Mouse (Mus musculus) megakaryocyte-erythroid progenitor cell, adult 5-6 weeks (primary cell): Measurements from ENCODE around the gene Bri3bp. TPM values are rescaled to one million over a fixed set of nuclear protein-coding genes. Genes with fewer than 3 reads are reported as not detected.
"Not testable (repeated sequence)": the region's sequence is repeated elsewhere in the genome, so short reads cannot be mapped to it uniquely, and the experiment has no call there.

Source experiments
- ATAC-seq: replicated peaks from 2 replicates; pipeline ENCODE4 v1.8.0; 2016; ENCODE audit warnings: mild to moderate bottlenecking, inconsistent platforms; ENCODE audit not compliant: severe bottlenecking, poor library complexity, low FRiP score, low TSS enrichment
- total RNA-seq, 2 experiments: library from RNA; stranded (forward) in 1 of 2; stranded (reverse) in 1 of 2; fragments of 200-1000, 215-1000 nt in 1 of 2; fragments of >200 nt in 1 of 2; fragmentation: Nextera tagmentation in 1 of 2; gene quantifications; 2 replicates each; pipeline ENCODE4 v1.2.3; 2014 to 2017

Gene Bri3bp
- total RNA-seq, 2 experiments from 2014 or later, result 31.3 to 77.0 TPM

DNA sequence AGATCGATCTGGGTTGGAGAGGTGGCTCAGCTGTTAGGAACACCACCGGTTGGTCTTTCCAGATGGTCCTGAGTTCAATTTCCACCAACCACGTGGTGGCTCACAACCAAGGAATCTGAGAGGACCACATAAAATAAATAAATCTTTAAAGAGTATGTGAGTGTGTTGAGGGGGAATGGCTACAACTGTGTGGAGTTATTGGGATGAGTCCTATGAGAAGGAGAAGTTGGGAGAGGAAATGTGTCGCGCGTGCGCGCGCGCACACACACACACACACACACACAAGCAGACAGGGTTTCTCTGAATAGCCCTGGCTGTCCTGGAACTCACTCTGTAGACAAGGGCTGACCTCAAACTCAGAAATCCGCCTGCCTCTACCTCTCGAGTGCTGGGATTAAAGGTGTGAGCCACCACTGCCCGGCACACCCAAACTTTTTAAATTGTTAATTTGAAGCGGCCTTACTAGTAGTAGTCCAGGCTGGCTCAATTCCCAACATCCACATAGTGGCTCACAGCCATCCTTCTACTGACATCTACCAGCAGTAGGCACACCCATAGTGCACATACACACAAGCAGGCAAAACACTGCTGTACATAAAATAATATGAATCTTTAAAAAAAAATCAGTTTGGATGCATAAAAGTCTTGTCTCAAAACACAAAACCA is 33.3 kb upstream of the Bri3bp start:
- no peak for ATAC-seq

DNA sequence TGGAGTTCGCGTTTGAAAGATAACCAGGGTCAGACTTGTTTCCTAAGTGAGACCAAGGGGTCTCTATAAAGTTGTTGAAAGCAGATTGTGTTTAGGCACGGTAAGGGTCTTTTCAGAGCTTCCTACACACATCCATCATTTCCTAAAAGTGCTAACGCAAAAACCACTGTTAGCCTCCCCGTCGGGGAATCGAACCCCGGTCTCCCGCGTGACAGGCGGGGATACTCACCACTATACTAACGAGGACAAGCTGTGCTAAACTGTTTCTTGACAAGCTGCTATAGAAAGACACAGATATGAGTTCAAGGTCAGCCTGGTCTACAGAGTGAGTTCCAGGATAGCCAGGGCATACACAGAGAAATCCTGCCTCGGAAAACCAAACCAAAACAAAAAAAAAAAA is 32.5 kb upstream of the Bri3bp start:
- ATAC-seq, result peak; percentile 54

DNA sequence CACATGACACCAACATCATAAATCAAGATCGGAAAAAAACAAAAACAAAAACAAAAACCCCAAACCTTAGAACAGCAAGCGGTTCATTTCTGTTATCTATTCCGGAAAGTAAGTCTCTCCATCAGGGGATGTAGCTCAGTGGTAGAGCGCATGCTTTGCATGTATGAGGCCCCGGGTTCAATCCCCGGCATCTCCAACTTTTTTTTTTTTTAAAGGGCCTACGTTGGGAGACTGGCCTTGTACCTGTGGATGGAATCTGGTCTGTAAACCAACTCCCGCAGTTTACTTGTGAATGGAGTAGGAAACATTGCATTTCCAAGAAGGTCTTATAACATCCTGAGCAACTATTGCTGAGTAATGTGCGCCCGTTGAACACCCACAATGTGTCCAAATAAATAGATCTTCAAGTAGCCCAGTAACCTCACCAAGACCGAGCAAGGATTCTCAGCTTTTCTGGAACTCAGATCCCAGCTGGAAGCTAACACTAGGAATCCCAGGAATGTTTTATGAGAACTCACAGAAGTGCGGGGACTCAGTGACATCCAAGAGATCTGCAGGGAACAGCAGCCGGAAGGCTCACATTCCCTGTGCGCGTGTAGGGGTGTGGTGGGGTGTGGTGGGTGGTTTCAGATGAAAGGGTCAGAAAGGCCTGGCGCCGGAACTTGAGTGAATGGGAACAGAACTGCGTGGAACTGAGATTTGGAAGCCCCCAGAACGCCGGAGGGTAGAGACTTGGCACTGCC is 31.8 kb upstream of the Bri3bp start:
- ATAC-seq, result peak; percentile 24; the same call in 1 of the 2 replicates

DNA sequence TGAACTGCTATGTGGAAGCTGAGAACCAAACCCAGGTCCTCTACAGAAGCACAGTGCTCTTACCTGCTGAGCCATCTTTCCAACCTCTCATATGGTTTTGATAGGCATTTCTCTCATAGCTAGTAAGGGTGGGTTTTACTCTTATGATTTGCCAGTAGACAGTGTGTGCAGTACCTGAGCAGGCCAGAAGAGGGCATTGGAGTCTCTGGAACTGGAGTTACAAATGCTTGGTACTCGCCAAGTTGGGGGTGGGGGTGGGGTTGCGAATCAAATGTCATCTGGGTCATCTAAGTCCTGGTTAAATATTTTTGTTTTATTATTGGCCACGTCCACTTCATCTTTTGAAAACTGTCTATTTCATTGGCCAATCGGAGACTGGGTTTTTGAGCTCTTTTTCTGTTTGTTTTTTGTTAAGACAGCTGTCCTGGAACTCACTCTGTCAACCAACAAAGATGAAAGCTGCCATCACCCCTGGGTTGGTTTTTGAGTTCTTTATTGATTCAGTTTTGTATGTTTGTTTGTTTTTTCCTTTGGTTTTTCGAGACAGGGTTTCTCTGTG is 29.3 kb upstream of the Bri3bp start:
- ATAC-seq, result peak; percentile 31; the same call in 1 of the 2 replicates

DNA sequence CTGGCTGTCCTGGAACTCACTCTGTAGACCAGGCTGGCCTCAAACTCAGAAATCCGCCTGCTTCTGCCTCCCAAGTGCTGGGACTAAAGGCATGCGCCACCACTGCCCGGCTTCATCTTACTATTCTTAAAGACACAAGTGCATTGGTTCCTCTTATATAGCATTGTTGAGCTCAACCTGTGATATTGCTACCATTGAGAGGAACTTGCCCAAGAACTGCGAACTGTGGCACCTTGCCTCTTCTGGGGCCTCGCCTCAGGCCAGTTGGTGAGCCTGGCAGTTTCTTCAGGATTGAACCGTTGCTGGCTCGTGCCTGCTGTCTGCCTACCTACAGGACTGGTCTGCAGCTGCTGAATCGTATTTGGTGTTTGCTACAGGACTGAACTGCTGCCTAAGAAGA is 28.8 kb upstream of the Bri3bp start:
- ATAC-seq, result not testable (repeated sequence)

DNA sequence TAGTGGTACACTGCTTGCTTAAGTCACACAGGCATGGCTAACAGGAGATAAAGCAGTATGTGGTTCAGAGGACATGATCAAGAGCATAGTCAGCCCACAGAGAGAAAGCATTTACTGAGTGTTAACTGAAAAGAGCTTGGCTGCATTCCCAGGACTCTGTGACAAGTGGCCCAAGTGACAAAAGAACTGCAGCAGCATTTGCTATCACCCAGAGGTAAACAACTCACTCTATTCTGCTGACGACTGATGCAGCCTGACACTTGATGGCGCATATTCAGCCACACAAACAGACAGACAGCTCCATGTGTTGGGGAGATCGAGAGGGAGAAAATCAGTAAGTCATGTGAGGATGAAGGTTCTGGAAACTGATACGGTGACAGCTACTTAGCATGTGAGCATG is 27.6 kb upstream of the Bri3bp start:
- ATAC-seq, result no peak; the same call in 1 of the 2 replicates

DNA sequence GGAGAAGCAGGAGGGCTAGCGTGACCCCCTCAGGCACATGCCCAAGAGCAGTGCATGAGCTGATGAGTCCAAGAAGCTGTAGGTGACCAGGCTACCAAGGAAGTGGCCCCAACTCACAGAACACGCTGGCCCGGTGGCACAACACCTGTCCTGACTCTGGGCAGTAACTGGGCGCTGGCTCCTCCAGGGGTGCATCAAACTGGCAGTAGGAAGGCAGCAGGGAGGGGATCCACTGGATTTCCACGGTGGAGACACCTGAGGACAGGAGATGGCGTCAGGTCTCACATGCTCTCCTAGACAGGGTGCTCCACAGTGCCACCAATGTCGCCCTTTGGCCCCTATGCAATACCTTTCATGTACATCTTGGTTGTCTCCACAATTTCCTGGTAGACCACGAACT is 25.2 kb upstream of the Bri3bp start:
- ATAC-seq, result no peak

DNA sequence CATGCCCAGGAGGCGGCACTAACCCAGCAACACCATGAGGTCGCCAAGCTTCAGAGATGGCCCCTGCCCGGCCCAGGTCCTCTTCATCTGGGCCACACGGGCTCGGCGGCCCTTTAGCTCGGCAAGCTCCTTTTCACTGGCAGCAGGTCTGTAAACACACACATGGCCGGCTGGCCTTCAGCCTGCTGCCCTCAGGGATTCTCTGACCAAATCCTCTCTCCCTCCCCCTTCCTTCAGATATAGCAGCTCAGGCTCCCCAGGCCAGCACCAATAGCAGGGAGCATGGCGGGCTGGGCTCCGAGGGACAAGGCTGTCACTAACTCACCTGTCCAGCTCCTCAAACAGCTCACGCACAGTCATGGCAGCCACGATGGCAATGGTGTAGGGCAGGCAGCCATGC is 22.7 kb upstream of the Bri3bp start:
- no peak for ATAC-seq

DNA sequence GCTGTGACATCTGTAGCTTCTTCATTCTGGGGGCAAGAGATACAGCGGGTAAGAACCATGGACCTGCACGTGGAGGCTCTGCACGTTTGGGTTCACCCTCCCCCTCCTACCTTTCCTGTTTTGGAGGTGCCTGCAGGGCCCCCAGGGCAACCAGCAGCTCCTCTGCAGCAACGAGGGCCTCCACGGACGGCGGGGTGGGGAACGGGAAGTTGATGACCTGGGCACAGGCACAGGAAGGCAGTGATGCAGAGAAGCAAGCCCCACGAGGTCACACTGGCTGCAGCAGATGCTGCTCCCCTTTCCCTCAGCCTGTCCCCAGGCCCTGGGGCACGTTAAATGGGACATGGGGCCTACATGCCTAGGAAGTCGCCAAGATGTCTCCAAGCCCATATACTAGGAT is 22.2 kb upstream of the Bri3bp start:
- ATAC-seq, result no peak

DNA sequence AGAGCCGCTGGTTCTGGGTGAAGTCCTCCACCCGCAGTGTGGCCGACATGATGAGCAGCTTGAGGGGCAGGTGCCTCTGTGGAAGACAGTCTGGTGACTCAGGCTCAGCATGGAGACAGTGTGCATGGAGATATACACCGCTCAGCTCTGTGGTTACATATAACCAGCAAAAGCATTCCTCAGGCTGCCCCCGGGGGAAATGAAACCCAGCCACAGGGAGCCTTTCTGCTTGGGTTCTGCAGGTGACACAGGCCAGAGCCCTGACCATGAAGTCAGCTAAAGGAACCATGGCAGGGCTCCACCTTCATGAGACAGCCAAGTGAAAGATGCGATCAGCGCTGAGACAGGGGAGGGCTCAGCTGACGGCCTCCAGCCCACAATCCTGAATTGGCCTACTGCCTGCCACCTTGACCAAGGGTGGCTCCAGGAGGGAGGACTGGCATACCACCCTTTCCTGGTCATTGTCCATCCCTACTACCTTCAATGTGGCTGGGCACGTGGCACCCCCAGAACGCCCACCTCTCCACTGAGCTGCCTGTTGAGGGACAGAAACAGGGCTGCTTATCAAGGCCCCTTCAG is 15.6 kb upstream of the Bri3bp start:
- no peak for ATAC-seq

DNA sequence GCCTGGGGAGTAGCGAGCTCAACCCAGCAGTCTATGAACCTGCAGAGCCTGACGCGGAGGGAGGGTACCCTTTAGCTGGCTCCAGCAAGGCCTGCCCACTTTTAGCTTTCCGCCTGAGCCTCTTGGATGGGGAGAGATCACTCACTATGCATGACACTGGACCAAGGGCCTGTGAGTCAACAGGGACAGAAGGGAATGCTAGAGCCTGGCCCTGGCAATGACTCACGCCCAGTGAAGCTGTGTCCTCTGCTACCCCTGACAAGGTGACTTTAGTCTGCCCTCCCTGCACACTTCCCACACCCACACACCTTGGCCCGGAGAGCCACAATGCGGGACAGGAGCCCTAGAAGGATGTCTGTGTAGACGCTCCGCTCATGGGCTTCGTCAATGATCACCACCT is 15.0 kb upstream of the Bri3bp start:
- ATAC-seq, result no peak

DNA sequence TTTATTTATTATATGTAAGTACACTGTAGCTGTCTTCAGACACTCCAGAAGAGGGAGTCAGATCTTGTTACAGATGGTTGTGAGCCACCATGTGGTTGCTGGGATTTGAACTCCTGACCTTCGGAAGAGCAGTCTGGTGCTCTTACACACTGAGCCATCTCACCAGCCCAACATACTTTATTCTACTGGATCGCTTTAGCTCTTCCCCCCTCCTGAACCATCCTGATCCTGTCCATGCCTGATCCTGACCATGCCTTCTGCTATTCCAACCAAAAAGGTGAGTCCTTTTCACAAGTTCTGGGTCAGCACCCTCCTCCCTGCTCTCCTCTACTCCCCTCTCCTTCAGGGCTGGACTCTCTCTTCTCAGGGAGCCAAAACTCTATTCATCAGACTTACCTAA is 9.0 kb upstream of the Bri3bp start:
- not testable (repeated sequence) for ATAC-seq

DNA sequence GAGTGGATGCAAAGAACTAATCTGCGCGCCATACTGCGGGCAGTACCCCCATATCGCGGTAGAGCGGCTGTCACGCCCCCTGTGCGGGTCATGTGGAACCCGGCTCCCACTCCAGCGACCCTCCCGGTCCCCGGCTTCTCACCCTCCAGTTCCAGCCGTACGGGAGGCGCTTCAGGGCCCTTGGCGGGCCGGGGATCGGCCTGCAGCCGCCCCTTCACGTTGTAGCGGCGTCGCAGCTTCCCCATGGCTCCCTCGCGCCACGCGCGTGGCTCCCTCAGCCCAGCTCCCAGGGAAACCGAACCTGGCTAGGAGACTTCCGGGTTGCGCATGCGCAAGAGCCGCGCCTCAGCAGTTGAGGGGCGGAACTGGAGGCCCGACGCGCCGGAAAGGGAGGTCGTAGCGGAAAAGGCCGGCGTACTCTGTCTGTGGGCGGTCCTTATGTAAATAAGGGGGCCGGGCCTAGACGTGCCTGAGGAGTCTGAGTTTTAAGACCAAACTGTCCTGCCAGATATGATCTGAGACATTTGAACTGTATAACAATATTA is 7.5 kb upstream of the Bri3bp start, which contains the start of gene Dhx37:
Gene Dhx37, minus strand, starts transcription at position 329 of the 545 bp plus-strand sequence.
- peak; percentile 98 for ATAC-seq

DNA sequence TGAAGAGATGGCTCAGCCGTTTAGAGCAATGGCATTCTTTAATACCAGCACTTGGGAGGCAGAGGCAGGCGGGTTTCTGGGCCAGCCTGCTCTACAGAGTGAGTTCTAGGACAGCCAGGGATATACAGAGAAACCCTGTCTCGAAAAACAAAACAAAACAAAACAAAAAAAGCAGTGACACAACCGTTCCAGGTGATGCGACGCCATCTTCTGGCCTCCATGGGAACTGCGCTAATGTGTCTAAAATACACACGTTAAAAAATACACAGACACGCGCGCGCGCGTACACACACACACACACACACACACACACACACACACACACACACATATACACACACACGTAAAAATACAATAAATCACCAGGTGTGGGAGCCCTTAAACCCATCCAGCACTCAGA is 7.0 kb upstream of the Bri3bp start:
- ATAC-seq, result not testable (repeated sequence)

DNA sequence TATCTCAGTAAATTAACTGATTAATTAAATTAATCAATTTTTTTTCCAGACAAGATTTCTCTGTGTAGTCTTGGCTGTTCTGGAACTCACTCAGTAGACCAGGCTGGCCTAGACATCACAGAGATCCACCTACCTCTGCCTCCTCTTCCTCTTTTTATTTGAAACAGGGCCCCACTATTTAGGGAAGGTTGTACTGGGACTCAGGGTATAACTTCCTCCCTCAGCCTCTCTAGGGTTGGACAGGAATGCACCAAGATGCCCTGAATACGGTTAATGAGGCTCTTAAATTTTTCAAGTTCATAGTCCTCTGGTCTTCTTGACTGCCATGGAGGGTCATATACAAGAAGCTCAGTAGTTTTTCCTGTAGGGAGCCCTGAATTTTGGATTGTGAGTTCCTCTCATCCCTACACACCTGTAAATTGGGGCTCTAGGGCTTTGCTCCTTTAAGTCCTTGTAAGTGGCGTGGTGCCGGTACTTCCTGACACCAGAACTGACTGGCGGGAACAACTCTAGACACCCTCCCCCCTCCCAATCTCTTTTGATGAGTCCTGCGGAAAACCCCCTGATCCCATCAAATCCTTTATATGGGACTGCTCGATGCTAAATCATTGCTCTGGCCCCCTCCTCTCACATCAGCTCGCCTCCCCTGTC is 660 bp upstream of the Bri3bp start:
- peak; percentile 20 for ATAC-seq

DNA sequence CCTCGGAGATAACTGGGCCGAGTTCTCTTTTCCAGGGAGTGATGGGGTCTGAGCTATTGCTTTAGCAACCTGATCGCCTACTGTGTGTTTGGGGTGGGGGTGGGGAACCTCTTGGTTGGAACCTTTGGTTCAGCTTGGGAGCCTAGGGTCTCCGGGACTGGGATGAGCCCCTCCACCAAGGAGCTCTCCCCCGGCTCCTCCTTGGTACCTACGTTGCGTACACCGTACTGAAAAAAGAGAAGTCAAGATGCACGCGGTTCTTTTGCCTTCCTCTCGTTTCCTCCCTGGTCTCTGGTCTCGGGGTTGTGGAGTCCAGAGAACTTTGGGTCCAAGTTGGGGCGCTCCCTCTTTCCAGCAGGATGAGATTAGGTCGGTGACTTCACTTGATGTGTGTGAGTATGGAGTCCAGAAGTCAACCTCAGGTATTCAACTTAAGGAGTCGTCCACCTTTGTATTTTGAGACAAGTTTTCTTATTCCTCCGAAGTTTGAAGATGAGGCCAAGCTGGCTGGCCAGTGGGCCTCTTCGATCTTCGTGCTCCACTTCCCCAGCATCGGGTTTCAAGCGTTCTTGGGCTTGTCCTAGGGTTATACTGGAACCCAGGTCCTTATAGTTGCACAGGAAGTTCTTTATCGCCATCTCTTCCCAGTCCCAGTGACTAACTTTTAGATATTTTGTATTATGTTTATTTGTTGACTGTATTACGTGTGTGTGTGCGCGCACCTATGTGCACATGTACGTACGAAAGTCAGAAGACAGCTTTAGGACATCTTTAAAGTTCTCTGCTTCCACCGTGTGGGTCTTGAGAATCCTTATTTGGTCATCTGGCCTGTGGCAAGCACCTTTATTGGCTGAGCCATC is 998 bp downstream of the Bri3bp start:
- ATAC-seq, result no peak

DNA sequence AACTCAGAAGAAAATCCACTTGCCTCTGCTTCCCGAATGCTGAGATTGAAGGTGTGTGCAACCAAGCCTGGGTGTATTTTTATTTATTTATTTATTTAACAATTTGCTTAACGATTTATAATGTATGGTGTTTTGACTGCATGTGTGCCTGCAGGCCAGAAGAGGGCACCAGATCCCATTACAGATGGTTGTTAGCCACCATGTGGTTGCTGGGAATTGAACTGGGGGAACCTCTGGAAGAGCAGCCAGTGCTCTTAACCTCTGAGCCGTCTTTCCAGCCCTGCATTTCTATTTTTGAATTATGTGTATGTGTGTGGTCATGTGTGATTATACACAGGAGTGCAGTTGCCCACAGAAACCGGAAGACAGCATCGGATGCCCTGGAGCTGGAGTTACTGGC is 2.0 kb downstream of the Bri3bp start:
- ATAC-seq, result no peak

DNA sequence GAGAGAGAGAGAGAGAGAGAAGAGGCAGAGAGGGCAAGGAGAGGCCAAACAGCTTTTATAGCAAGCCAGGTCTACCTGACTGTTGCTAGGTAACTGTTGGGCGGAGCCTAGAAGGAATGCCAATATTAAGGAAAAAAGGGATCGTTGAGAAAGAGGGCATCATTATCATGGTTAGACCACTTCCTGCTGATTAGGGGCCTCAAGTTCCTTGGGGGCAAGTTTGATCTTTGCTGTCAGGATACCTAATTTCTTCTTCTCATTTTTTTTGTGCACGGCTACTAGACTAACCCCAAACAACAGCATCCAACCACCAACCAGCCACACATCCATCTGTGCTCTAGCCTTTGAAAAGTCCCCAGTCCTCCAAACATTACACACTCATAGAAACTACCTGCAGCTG is 2.5 kb downstream of the Bri3bp start:
- no peak for ATAC-seq

DNA sequence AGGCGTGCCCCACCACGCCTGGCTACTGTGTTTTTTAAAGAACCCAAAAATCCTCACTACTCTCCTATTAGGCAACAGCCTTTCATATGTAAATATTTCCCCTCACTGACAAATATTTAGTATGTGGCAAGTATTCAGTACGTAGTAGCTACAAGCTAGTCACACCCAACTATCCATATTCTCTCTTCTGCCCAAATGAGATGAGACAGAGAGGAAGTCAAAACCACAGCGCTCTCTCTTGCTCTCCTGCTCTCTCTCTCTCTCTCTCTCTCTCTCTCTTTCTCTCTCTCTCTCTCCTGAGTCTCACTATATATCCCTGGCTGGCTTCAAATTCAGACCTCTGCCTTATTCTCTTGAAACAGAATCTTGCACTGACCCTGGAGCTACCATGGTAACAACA is 3.2 kb downstream of the Bri3bp start:
- ATAC-seq, result 0 out of 2 replicates have a peak, but pooled peaks have one; percentile 38
